Mouse (Mus musculus) liver, adult (tissue): ENCODE measurements at regions not wholly inside any gene's neighbourhood (a gene's known extent, or its start where the extent isn't known, plus 50 kb on each side); places are given as distances from the start of the nearest gene placed in this dataset.

Experiments used
- GATA4 ChIP-seq: IDR thresholded peaks from 2 replicates; pipeline ENCODE4 v1.6.1; 2014; ENCODE audit warnings: mild to moderate bottlenecking, low read length; ENCODE audit not compliant: insufficient replicate concordance

DNA sequence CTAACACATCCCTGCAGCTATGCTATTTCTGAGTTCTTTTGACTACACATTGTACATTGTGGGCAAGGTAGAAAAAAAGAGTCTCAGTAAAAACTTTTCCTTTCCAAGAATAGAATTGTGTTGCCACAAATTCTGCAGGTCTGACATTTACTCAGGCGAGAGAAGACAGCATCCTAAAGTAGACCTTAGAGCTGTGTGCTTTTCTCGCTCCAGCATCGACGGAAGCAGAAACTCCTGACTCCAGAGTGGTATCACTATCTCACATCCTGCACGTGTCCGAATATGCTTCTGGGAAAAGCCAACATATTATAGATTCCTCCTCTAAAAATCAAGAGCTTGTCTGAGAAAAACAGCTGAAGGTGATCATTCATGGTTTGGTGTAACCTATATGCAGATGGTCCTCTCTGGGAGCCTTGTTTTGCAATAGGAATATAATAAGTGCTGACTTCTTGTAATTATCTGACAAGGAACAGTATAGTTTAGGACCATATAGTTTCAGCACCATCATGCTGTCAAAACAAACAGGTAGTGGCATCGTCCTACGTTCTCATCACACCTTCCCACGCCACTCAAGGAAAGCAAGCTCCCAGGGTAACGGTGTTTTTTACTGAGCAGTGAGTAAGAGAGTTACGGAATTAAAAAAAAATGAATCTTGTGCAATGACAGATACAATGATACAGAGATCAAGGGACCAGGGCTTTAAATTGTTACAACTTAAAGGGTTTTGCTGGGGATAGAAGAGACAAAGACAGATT lies 254.0 kb downstream of the Rnf144a start:
- no peak for TF ChIP-seq GATA4

- no peak for TF ChIP-seq GATA4
Measured at GRCm38 (mm10) chr12:26152992-26153391, 262.1 kb downstream of the Rnf144a start.

GRCm38 (mm10) chr12:26146336-26146735 lies 268.7 kb downstream of the Rnf144a start:
- TF ChIP-seq GATA4 = no peak

GRCm38 (mm10) chr12:26145085-26145714 lies 269.9 kb downstream of the Rnf144a start:
- TF ChIP-seq GATA4 = no peak

- TF ChIP-seq GATA4 = no peak
Measured at GRCm38 (mm10) chr12:26144616-26145015, 270.4 kb downstream of the Rnf144a start.

DNA sequence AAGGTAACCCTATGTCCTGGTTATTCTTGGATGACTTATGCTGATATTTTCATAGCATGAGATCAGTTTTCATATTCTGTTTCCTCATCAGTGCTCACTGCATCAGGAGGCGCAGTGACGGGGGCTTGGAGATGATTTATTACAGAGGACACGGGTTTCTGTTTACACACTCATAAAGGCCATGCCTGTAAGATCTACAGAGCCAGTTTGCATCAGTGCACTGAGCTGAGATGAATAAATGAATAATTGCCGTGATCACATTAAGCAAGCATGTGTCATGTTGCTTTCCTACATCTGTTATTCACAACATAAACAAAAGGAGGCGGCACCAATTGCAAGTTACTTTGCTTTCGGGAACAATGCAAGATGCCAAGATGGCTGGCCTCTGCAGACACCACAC lies 271.6 kb downstream of the Rnf144a start:
- TF ChIP-seq GATA4 = no peak

- TF ChIP-seq GATA4 = no peak
Measured at GRCm38 (mm10) chr12:26130811-26131210, 284.2 kb downstream of the Rnf144a start.

DNA sequence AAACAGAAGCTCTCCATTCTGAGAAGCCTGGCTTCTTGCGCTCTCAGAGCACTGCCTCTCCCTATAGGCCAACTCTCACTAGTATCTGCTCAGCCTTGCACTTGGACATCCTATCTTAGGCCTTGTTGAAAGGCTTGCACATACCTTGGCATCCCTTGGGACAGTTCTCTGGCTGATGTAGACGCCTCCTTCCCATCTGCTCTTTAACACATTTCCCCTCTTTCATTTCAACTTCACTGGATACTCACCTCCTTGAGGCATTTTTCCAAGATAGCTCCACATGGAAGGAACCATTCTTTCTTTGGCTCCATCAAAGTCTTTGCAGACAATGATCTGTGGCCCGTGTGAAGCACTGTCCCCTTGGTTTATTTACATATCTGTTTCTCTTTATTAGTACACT lies 285.0 kb downstream of the Rnf144a start:
- TF ChIP-seq GATA4 = no peak

DNA sequence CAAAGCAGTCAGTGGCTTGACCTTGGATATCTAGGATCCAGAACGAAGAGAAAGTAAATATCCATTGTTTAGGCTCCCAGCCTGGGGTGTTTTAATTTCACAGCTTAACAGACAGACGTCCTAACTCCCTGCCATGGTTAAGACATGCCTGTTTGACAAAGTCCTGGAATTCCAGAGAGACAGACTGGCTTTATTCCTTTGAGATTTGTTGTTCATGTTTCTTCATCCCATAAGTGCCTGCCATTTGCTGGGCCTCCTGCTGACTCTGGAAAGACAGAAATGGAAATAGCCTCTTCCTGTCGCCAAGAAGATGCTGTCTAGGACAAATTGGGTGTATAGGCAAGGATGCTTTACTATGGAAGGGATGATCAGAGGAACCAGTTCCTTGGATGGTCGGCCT lies 285.5 kb downstream of the Rnf144a start:
- no peak for TF ChIP-seq GATA4

DNA sequence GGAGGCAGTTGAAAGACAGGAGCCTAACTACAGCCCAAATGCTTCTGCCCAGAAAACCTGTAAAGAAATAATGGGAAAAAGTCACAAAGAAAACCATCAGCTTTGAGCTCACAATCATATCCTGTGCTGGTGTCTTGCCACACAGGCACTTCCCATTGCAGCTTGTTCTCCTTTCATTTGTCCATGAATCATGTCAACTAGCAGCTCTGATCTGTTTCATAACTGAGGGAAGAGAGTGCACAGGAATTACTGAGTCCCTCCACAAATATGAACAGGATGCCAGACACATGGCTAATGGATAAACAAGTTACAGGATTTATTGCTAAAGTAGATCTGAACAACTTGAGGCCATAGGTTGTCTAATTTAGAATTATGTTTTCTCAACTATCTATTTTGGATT lies 286.2 kb downstream of the Rnf144a start:
- no peak for TF ChIP-seq GATA4

GRCm38 (mm10) chr12:26126260-26126659 lies 288.8 kb downstream of the Rnf144a start:
- TF ChIP-seq GATA4 = no peak

DNA sequence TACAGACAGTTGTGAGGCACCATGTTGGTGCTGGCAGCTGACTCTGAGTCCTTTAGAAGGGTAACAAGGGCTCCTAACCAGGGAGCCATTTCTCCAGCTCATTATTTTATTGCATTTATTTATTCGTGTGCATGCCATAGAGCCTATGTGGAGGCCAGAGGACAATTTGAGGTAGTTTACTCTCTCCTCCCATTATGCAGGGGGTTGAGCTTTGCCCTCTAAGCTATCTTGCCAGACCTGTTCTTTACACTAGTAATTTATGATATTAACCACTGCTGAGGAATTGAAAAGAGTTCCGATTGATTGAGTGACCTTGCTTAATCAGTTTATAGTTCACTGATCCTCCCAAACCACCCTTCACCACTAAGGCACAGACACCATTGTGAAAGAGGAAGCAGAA lies 290.8 kb downstream of the Rnf144a start:
- TF ChIP-seq GATA4 = no peak

- TF ChIP-seq GATA4 = no peak
Measured at GRCm38 (mm10) chr12:26115339-26115912, 299.6 kb downstream of the Rnf144a start.

- no peak for TF ChIP-seq GATA4
Measured at GRCm38 (mm10) chr12:26112166-26113019, 302.7 kb downstream of the Rnf144a start.

DNA sequence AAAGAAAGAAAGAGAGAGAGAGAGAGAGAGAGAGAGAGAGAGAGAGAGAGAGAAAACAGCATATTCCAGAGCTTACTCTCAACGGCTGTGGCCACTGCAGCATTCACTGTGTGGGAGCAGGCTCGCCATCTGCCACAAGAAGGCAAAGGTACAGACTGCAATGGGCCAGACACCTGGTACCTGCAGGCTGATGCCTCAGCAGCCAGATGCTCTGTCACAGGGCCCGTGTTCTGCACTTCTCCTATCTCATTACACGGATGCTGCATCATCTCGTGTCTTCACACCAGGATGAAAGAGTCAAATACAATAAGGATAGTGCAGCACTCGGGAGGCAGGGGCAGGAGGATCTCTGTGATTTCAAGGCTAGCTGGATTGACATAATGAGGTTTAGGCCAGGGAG lies 305.2 kb downstream of the Rnf144a start:
- TF ChIP-seq GATA4 = no peak
